Mouse (Mus musculus) megakaryocyte, embryonic 14.5 days (primary cell): ENCODE measurements around the gene Cyp2j5.

Experiments
- FLI1 ChIP-seq: IDR thresholded peaks from 2 replicates; pipeline ENCODE4 v1.6.1; 2012; ENCODE audit warnings: low read length, inconsistent platforms, mixed read lengths
- GATA1 ChIP-seq: IDR thresholded peaks from 3 replicates; pipeline ENCODE4 v1.6.1; 2012; ENCODE audit warnings: mixed read lengths, low read length, inconsistent platforms, borderline replicate concordance

DNA sequence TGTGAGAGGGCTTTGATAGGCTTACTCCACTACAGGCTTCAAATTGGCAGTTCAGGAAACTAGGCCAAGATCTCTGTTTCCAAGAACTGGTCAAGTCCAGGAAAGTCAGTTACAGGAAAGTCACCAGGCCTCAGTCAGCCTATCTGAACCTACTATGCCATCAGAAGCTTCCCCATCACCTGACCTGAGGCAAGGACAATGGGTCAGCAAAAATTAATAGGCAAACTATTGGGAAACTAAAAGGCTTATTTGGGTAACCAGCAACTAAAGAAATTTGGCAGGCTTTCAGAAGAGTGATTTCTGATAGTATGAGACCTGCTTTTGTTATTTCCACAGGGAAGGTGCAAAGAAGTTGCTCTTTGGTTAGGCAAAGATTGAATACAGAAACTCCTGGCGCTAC, 41.5 kb downstream of the Cyp2j5 start:
- TF ChIP-seq GATA1 (no peak), FLI1 (no peak)
